Mouse (Mus musculus) C2C12 (cell line): Measurements from ENCODE around the gene Nr1i2.

ENCODE experiments used
- CEBPB ChIP-seq: IDR thresholded peaks from one replicate; pipeline ENCODE4 v1.6.1; 2011; ENCODE audit warnings: low read depth, mild to moderate bottlenecking, control low read depth, moderate library complexity
- CTCF ChIP-seq: IDR thresholded peaks from one replicate; pipeline ENCODE4 v1.5.1; 2011; ENCODE audit not compliant: control insufficient read depth, insufficient read depth, insufficient read length
- FOSL1 ChIP-seq: IDR thresholded peaks from one replicate; pipeline ENCODE4 v1.8.0; 2011; ENCODE audit warnings: mild to moderate bottlenecking, low read length; ENCODE audit not compliant: poor library complexity, insufficient read depth, severe bottlenecking
- MYOD1 ChIP-seq: IDR thresholded peaks from one replicate; pipeline ENCODE4 v1.6.1; 2011; ENCODE audit warnings: low read depth; ENCODE audit not compliant: control insufficient read depth, insufficient read length
- MYOG ChIP-seq: IDR thresholded peaks from one replicate; pipeline ENCODE4 v1.6.1; 2011; ENCODE audit not compliant: control insufficient read depth, insufficient read length; ENCODE audit errors: extremely low read depth

DNA sequence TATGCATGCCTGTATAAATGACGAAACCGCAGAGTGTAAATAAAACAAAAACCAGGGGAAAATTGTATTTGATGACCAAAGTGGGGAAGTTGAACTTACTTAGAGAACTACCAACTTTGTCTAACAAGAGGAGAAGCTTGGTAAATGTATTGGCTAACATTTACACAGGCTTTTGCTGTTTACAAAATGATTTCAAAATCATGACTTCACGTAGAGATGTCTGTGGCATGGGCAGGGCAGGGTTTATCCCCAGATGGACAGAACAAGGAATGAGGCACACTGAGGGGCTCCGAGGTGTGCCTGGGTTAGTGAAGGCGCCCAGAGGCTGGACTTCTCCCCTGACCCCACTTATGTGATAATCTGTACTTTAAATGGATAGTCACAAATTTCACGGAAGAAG is 7.3 kb downstream of the Nr1i2 start:
- TF ChIP-seq CTCF (no peak), MYOD1 (no peak), MYOG (no peak), FOSL1 (no peak), CEBPB (no peak)
